Mouse (Mus musculus): ENCODE measurements around the gene Gm28305.

GRCm38 (mm10) chr9:104099060-104099459 lies 58.6 kb downstream of the Gm28305 start:
- TF ChIP-seq POLR2A (IDR thresholded peaks at IDR 0.05; ENCODE audit: insufficient read depth, low read depth, low read length), result no peak
- TF ChIP-seq CTCF (IDR thresholded peaks at IDR 0.05), result no peak
